Mouse (Mus musculus) stomach, embryonic 15.5 days (tissue): ENCODE results near the gene Mmp24. TPM values are rescaled to one million over a fixed set of nuclear protein-coding genes. Genes with fewer than 3 reads are reported as not detected.
"Not testable (repeated sequence)": the region's sequence is repeated elsewhere in the genome, so short reads cannot be mapped to it uniquely, and the experiment has no call there.

Experiments
- ATAC-seq: fragments of 200-750 bp; cut with Nextera tagmentation; 2 replicates; pipeline ENCODE4 v1.8.0; 2017; ENCODE audit warnings: low read depth, moderate number of reproducible peaks, moderate TSS enrichment; ENCODE audit not compliant: insufficient read depth, low FRiP score
- H3K27ac ChIP-seq: fragments of 300-500 bp; sonication (generic); 2 replicates; pipeline ENCODE4 v1.5.1; 2015; ENCODE audit warnings: mild to moderate bottlenecking, inconsistent platforms
- H3K27me3 ChIP-seq: fragments of 300-500 bp; sonication (generic); replicated peaks from 2 replicates; pipeline ENCODE4 v1.6.1; 2015; ENCODE audit warnings: inconsistent platforms
- H3K36me3 ChIP-seq: fragments of 300-500 bp; sonication (generic); 2 replicates; pipeline ENCODE4 v1.6.1; 2015; ENCODE audit warnings: inconsistent platforms
- H3K4me1 ChIP-seq: fragments of 300-500 bp; sonication (generic); 2 replicates; pipeline ENCODE4 v1.6.1; 2015; ENCODE audit warnings: inconsistent platforms
- H3K4me2 ChIP-seq: fragments of 300-500 bp; sonication (generic); 2 replicates; pipeline ENCODE4 v1.6.1; 2015; ENCODE audit warnings: mild to moderate bottlenecking, inconsistent platforms
- H3K4me3 ChIP-seq: fragments of 300-500 bp; sonication (generic); replicated peaks from 2 replicates; pipeline ENCODE4 v1.5.1; 2015; ENCODE audit warnings: inconsistent platforms
- H3K9ac ChIP-seq: fragments of 300-500 bp; sonication (generic); 2 replicates; pipeline ENCODE4 v1.6.1; 2015; ENCODE audit warnings: inconsistent platforms
- H3K9me3 ChIP-seq: fragments of 300-500 bp; sonication (generic); 2 replicates; pipeline ENCODE4 v1.6.1; 2016; ENCODE audit warnings: inconsistent platforms
- WGBS: fragments of 180-500 bp; shearing (Covaris S2); methylation state at CpG from one replicate; pipeline ENCODE4 v1.1.7; 2015; 5-methylcytosine and 5-hydroxymethylcytosine counted together
- polyA plus RNA-seq: library from polyadenylated mRNA; unstranded; fragments of >200 nt; fragmentation: Nextera tagmentation; extraction: Ambion mirVana; gene quantifications from 2 replicates; pipeline ENCODE4 v1.2.1, GENCODE M21; 2015

The Mmp24 gene
- polyA plus RNA-seq, 1 experiment from 2014 or later = 0.32 TPM

GRCm38 (mm10) chr2:155819449-155820251, 44.5 kb downstream of the Mmp24 start:
- Histone ChIP-seq H3K9me3 (no peaks in the 10 kb centered on the region), H3K27me3 (no peaks in the 10 kb centered on the region), H3K27ac (peak overlapping the region; percentile 78), H3K4me1 (peaks cover 17% of the 10 kb centered on the region), H3K9ac (peak overlapping the region; percentile 78; the same call in 1 of the 2 replicates), H3K36me3 (peaks cover 21% of the 10 kb centered on the region), H3K4me2 (peak overlapping the region; percentile 77), H3K4me3 (peak overlapping the region; percentile 68)
- 0 out of 2 replicates have a peak, but pooled peaks have one; percentile 9 for ATAC-seq
- WGBS = 57% methylated on average over 6 of the region's 6 CpGs

DNA sequence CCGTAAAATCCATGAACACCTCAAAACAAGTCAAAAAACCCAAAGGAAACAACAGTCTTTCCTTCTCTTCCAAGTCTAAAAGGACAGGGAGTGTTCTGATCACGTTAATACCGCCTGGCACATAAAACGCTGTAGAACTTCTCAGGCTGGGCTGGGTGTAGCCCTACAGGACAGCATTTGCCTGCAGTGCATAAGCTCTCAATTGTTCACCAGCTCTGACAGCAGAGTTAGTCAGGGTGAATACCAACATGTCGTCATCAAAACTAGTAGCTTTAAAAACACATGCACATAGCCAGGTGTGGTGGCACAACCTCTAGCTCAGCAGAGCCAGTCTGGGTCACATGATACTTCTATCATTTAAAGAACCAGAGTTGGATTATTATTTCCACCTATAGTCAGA, 45.6 kb downstream of the Mmp24 start:
- Histone ChIP-seq H3K27ac (peak overlapping the region; percentile 78), H3K9ac (no peak overlapping the region), H3K36me3 (peaks cover 21% of the 10 kb centered on the region), H3K4me1 (peaks cover 23% of the 10 kb centered on the region), H3K4me3 (no peak overlapping the region), H3K4me2 (no peak overlapping the region), H3K27me3 (no peaks in the 10 kb centered on the region), H3K9me3 (no peaks in the 10 kb centered on the region)
- ATAC-seq = no peak
- WGBS = 89% methylated on average over 5 of the region's 5 CpGs

DNA sequence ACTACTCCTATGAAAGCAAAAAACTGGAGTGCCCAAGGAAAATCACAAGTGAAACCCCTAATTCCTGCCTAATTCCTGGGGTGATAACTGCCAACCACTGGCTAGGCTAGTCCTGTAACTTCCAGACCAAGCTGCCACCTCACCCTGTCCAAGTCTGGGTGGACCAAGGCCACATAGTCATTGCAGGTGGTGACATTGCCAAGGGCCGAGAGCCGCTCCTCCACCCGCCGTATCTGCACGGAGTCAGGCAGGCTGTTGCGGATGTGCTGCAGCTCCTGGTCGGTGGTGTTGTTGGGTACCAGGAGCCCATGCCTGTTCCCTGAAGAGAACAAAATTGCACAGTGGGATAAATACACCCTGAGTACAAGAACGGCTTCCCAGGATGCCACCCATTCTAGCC, 48.6 kb downstream of the Mmp24 start:
- Histone ChIP-seq H3K4me1 (peaks cover 22% of the 10 kb centered on the region), H3K36me3 (peaks cover 21% of the 10 kb centered on the region), H3K4me2 (no peak overlapping the region), H3K4me3 (no peak overlapping the region), H3K27me3 (no peaks in the 10 kb centered on the region), H3K27ac (no peak overlapping the region), H3K9me3 (no peaks in the 10 kb centered on the region), H3K9ac (no peak overlapping the region)
- WGBS = 94% methylated on average over 8 of the region's 8 CpGs
- ATAC-seq = no peak

DNA sequence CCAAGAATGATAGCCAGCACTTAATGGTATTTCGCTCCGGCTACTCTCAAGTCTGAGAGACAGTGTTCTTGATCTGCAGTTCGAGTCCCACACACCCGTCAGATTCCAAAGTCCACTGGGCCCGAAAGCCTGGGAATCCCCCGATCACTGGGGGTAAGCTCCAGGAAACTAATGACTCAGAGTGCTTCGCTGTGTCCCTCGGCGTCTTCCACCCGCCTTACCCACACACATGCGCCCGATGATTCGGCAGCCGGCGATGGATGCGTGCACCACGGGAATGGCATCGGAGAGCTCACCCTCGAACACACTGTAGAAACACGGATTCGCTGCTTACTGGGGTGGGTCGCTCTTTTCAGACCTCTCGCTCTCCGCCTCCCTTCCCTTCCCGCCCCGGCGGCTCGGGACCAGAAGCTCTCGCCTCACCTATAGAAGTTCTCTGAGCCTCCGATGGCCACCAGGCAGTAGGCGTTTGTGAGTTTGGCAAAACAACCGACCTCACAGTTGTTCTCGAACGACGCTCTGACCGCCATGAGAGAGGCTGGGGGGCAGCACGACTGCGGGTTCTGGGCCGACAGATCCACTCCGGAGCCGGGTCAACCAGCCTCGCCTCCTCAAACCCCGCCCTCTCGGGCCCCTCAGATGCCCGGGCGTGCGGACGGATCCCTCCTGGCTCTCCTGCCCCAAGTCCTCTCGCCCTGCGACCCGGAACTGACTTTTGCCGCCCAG, 50.9 kb downstream of the Mmp24 start:
- peak overlapping the region; percentile 79 for H3K4me2 ChIP-seq
- ATAC-seq = no peak
- H3K27me3 ChIP-seq = no peaks in the 10 kb centered on the region

DNA sequence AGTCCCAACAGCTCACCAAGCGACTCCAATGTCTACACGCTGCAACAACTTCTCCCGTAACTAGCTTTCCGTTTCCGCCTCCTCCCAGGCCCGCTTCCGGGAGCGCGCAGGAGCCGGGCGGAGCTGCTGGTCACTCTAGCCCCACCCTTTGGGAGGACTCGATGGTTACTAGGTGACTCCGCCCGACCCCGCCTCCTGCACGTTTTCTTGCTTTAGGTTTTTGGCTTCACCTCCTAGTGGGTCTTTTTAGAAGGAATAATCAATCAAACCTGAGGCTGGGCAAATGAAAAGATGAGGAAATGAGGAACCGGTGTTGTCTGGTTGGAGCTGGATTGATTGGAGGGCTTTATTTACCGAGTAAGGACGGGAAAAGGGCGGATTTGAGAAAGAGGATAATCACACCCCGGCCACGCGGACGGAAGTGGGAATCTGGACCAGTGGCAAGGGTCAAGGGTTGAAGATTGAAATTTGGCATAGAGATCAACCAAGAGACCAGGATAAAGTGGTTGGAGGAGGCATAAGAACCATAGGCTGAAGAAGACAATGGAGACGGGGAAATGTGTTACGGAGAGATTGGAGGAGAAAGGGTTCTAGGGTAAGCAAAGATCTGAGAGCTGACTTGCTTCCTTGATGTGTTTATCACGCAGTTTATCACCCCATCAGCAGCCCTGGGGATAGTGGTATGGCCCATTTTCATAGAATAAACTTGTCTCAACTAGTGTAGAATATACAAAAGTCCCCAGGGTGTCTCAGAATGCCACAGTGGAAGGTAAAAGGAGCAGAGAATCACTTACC, 51.7 kb downstream of the Mmp24 start, which contains the start of gene Eif6:
Gene Eif6, minus strand, starts transcription at position 296 of the 795 bp plus-strand sequence.
- H3K4me3 ChIP-seq = peak within 1 kb of the TSS; percentile 83
- peaks cover 14% of the 10 kb centered on the region for H3K4me1 ChIP-seq
- WGBS = 2% methylated on average over 27 of the region's 27 CpGs
- peak within 1 kb of the TSS; percentile 91 for H3K27ac ChIP-seq
- peak within 1 kb of the TSS; percentile 79 for H3K4me2 ChIP-seq
- H3K36me3 ChIP-seq = peaks cover 11% of the 10 kb centered on the region; the same call in 1 of the 2 replicates
- peak; percentile 94 for ATAC-seq
- H3K9me3 ChIP-seq = no peaks in the 10 kb centered on the region
- H3K27me3 ChIP-seq = no peaks in the 10 kb centered on the region
- H3K9ac ChIP-seq = peak within 1 kb of the TSS; percentile 70

More for the DNA sequence above, 50.9 kb downstream of the Mmp24 start:
- Histone ChIP-seq H3K9ac (peak overlapping the region; percentile 70), H3K4me1 (peaks cover 14% of the 10 kb centered on the region), H3K4me3 (peak overlapping the region; percentile 83), H3K36me3 (peaks cover 11% of the 10 kb centered on the region; the same call in 1 of the 2 replicates), H3K9me3 (no peaks in the 10 kb centered on the region), H3K27ac (peak overlapping the region; percentile 91)
- WGBS = 1% methylated on average over 52 of the region's 52 CpGs

DNA sequence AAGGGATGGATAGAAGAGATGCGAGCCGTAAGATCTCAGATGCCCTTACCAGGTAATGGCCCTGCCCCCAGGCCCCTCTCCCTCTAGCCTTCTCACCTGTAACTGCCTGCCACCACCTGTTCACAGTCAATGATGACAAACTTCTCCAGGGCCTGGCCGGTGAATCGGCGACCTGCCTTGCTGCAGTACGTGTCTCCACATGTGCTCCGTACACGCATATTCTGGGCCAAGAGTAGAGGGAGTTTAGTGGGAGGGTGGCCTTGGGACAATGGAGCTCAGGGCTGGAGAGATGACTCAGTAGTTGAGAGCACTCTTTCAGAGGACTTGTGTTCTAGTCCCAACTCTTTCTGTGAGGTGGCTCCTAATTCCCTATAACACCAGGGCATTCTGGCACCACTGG, 55.7 kb downstream of the Mmp24 start:
- H3K4me1 ChIP-seq = peaks cover 7% of the 10 kb centered on the region
- no peak overlapping the region for H3K4me2 ChIP-seq
- no peaks in the 10 kb centered on the region for H3K36me3 ChIP-seq
- H3K27me3 ChIP-seq = no peaks in the 10 kb centered on the region
- ATAC-seq = no peak
- no peaks in the 10 kb centered on the region for H3K9me3 ChIP-seq
- no peak overlapping the region for H3K4me3 ChIP-seq
- no peak overlapping the region for H3K27ac ChIP-seq
- 72% methylated on average over 8 of the region's 8 CpGs for WGBS
- H3K9ac ChIP-seq = no peak overlapping the region

DNA sequence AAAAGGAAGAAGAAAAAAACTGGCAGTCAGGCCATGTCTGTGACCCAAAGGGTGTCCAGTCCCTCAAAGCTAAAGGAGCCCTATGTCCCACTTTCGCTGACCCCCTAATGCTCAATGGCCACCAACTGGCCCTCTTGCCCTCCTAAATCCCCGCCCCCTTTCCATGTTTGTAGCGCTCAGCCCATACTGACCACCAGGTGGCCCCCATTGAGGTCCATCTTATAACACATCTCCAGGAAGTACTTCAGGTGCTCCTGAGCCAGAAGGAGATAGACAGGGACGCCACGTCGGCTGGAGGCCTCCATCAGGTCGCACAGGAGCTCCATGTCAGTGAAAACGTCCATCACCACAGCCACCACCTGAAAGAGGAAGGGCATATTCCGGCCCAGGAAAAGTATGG, 56.2 kb downstream of the Mmp24 start:
- Histone ChIP-seq H3K9me3 (no peaks in the 10 kb centered on the region), H3K27ac (no peak overlapping the region), H3K27me3 (no peaks in the 10 kb centered on the region), H3K9ac (no peak overlapping the region), H3K4me2 (no peak overlapping the region), H3K4me3 (no peak overlapping the region), H3K4me1 (peaks cover 7% of the 10 kb centered on the region), H3K36me3 (no peaks in the 10 kb centered on the region)
- ATAC-seq = no peak
- 58% methylated on average over 9 of the region's 9 CpGs for whole genome bisulfite sequencing

DNA sequence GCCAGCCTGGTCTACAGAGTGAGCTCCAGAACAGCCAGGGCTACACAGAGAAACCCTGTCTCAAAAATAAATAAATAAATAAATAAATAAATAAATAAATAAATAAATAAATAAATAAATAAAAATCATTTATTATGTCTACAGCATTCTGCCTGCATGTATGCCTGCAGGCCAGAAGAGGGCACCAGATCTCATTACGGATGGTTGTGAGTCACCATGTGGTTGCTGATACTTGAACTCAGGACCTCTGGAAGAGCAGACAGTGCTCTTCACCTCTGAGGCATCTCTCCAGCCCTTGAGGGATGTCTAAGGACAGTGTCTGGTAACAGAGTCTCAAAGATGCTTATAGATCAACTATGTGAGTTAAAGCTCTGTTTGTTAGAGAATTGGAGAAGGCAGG, 56.9 kb downstream of the Mmp24 start:
- 66% methylated on average over 1 of the region's 1 CpGs for WGBS
- ATAC-seq = not testable (repeated sequence)

GRCm38 (mm10) chr2:155834732-155835131, 59.6 kb downstream of the Mmp24 start, which contains the start of gene Fam83c:
Gene Fam83c, minus strand, starts transcription at chr2:155834854.
- H3K27ac ChIP-seq = no peak within 1 kb of the TSS
- no peaks in the 10 kb centered on the region for H3K27me3 ChIP-seq
- peak within 1 kb of the TSS; percentile 21 for H3K4me3 ChIP-seq
- H3K4me1 ChIP-seq = no peaks in the 10 kb centered on the region
- 50% methylated on average over 9 of the region's 9 CpGs for WGBS
- H3K4me2 ChIP-seq = peak within 1 kb of the TSS; percentile 25
- H3K36me3 ChIP-seq = no peaks in the 10 kb centered on the region
- H3K9me3 ChIP-seq = no peaks in the 10 kb centered on the region
- H3K9ac ChIP-seq = no peak within 1 kb of the TSS
- peak; percentile 48 for ATAC-seq

More for the DNA sequence above, 56.9 kb downstream of the Mmp24 start:
- not testable (repeated sequence) for H3K4me1 ChIP-seq, H3K36me3 ChIP-seq, H3K9ac ChIP-seq, H3K4me2 ChIP-seq, H3K9me3 ChIP-seq, H3K27ac ChIP-seq, H3K27me3 ChIP-seq, H3K4me3 ChIP-seq

DNA sequence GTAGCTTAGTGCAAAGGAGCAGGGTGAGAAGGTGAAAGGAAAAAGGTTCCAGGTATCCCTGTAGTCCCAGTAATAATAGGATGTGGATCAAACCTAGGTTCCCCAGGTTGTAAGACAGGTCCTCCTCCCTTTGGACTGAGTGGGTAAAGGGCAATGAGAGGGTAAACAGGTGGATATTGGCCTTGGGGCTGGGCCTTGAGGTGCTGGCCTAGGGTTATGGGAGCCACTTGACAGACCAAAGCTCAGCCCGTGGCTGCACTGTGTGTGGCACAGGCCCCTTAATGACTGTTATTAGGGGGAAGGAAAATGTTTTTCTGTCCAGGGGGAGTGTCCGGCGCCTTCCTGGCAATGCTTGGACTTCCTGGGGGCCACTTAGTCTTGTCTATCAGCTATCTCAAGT, 62.8 kb downstream of the Mmp24 start:
- H3K9ac ChIP-seq = no peak overlapping the region
- no peaks in the 10 kb centered on the region for H3K27me3 ChIP-seq
- no peaks in the 10 kb centered on the region for H3K9me3 ChIP-seq
- H3K36me3 ChIP-seq = no peaks in the 10 kb centered on the region
- no peaks in the 10 kb centered on the region for H3K4me1 ChIP-seq
- no peak overlapping the region for H3K27ac ChIP-seq
- 72% methylated on average over 3 of the region's 3 CpGs for WGBS
- H3K4me3 ChIP-seq = no peak overlapping the region
- ATAC-seq = no peak
- H3K4me2 ChIP-seq = no peak overlapping the region

- H3K36me3 ChIP-seq = no peaks in the 10 kb centered on the region
- H3K4me3 ChIP-seq = no peak overlapping the region
- no peaks in the 10 kb centered on the region for H3K27me3 ChIP-seq
- WGBS = 77% methylated on average over 4 of the region's 4 CpGs
- no peaks in the 10 kb centered on the region for H3K4me1 ChIP-seq
- no peak for ATAC-seq
- no peak overlapping the region for H3K27ac ChIP-seq
- H3K9me3 ChIP-seq = no peaks in the 10 kb centered on the region
- no peak overlapping the region for H3K4me2 ChIP-seq
- H3K9ac ChIP-seq = no peak overlapping the region
These were observed 63.8 kb downstream of the Mmp24 start for GRCm38 (mm10) chr2:155838961-155839360.
